ENCODE assay signal across 8 mouse cellular contexts in the genomic region with DNA sequence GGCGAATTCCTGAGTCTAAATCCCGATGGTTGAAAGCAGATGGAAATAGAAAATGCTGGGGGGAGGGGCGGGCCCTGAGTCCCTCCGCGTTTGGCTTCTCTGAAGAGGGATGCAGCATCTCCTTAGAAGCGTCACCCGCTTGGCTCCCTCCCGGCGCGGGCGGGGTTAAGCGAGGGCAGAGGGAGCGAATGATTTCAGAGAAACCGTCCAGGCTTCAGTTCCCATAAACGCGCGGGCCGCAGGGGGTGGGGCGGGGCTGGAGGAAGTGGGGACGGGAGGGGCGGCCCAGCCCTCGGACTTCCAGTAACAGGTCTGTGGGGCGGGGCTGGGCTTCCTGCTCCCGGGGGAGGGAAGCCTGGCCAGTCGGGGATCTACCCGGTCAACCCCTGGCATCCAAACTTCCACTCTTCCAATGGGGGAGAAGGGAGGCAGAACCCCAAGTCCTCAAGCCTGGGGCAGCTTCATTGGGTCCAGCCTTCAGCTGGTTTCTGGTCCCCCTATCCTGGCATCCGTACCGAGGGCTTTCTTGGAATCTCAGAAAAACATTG. TPM values are rescaled to one million over a fixed set of nuclear protein-coding genes. Genes with fewer than 3 reads are reported as not detected.
DNase-seq lines count a peak whose midpoint lies in the region; ATAC-seq and TF ChIP-seq lines count a peak whose summit lies in the region.

No protein-coding gene starts in this region.

- TF ChIP-seq CTCF in hindbrain, postnatal 0 days (IDR thresholded peaks at IDR 0.05; ENCODE audit: low read depth) = no peak

- H3K27ac ChIP-seq in brown adipose tissue, adult 24 weeks (replicated peaks; ENCODE audit: low read depth, low read length) = peak overlapping the region; percentile 83
- H3K27ac ChIP-seq in hindbrain, postnatal 0 days = no peak overlapping the region

- peak overlapping the region; percentile 72 for H3K4me2 ChIP-seq in hindbrain, postnatal 0 days (ENCODE audit: low read depth, low read length)

- H3K36me3 ChIP-seq in hindbrain, postnatal 0 days (ENCODE audit: insufficient read depth, low read length) = no peaks in the 10 kb centered on the region

- peak overlapping the region; percentile 26 for H3K9ac ChIP-seq in hindbrain, postnatal 0 days (replicated peaks; ENCODE audit: low read length)

- peak; percentile 56 for ATAC-seq in hindbrain, postnatal 0 days
- no peak for ATAC-seq in erythroid progenitor cell, adult 5-6 weeks (replicated peaks; ENCODE audit: low FRiP score, poor library complexity, severe bottlenecking)

- WGBS in hindbrain, postnatal 0 days = 2% methylated on average over 26 of the region's 28 CpGs

- peaks cover 25% of the 10 kb centered on the region for H3K4me1 ChIP-seq in brown adipose tissue, adult 24 weeks (ENCODE audit: control insufficient read depth, insufficient read depth, insufficient read length, low read length)
- no peaks in the 10 kb centered on the region; the same call in 1 of the 2 replicates for H3K4me1 ChIP-seq in hindbrain, postnatal 0 days (ENCODE audit: insufficient read depth, low read length)

- intact Hi-C loops in left cerebral cortex, postnatal 4 days (cut with DNase I) = no loop called here

- DNase-seq in MN1 (ENCODE audit: low spot score) = peak; percentile 73
- DNase-seq in gastrocnemius, postnatal 10 days = peak; percentile 85
- peak; percentile 65 for DNase-seq in hindbrain, postnatal 0 days (ENCODE audit: low spot score)
- peak; percentile 50 for DNase-seq in left cerebral cortex, postnatal 4 days
- DNase-seq in mesoderm, embryonic 11.5 days (ENCODE audit: low read depth, low spot score) = peak; percentile 61
- DNase-seq in skeletal muscle tissue, adult 2 months (ENCODE audit: low read depth, low spot score) = peak; percentile 75

- peak overlapping the region; percentile 62 for H3K4me3 ChIP-seq in brown adipose tissue, adult 24 weeks (ENCODE audit: insufficient read depth, low read depth, low read length)
- H3K4me3 ChIP-seq in hindbrain, postnatal 0 days (ENCODE audit: low read length) = peak overlapping the region; percentile 41

- no peaks in the 10 kb centered on the region for H3K9me3 ChIP-seq in hindbrain, postnatal 0 days (ENCODE audit: low read length)

- peaks cover 9% of the 10 kb centered on the region; the same call in 1 of the 2 replicates for H3K27me3 ChIP-seq in hindbrain, postnatal 0 days (ENCODE audit: insufficient read depth, low read length)

RNA-seq across cellular contexts. Expression of a gene that starts 6.3 kb away (rescaled TPM):
- 14.7 and 24.3 TPM in 2 replicates for polyA plus RNA-seq in brown adipose tissue, adult 24 weeks (2012; ENCODE audit: insufficient read depth, insufficient read length, missing spikeins)
- 1 to 10 TPM; 1.8 to 7.0 TPM for total RNA-seq in gastrocnemius, postnatal 10 days (2021)
- 0.40 and 0.89 TPM in 2 replicates for total RNA-seq in hindbrain, postnatal 0 days (2014; rRNA removed)
- 0.66 and 1.1 TPM in 2 replicates for polyA plus RNA-seq in hindbrain, postnatal 0 days (2015; fragmentation: Nextera tagmentation; extraction: Ambion mirVana)
- total RNA-seq in left cerebral cortex, postnatal 4 days (2021) = 1 to 10 TPM in 1 of 2 experiments, under 1 TPM in 1; 0.76 to 1.3 TPM
- total RNA-seq in erythroid progenitor cell, adult 5-6 weeks (2015; ENCODE audit: low replicate concordance) = 15.5 and 21.3 TPM in 2 replicates
- 0.77 TPM in 1 of 2 replicates, not detected in the other for total RNA-seq in erythroid progenitor cell, adult 5-6 weeks (2017; ENCODE audit: low replicate concordance)

RNA-seq across cellular contexts. Expression of a gene that starts 19.7 kb away (rescaled TPM):
- 1.6 TPM in 1 of 2 replicates, not detected in the other for polyA plus RNA-seq in brown adipose tissue, adult 24 weeks (2012; ENCODE audit: insufficient read depth, insufficient read length, missing spikeins)
- total RNA-seq in gastrocnemius, postnatal 10 days (2021) = under 1 TPM; 0.38 to 0.59 TPM
- not detected in 2 replicates for total RNA-seq in hindbrain, postnatal 0 days (2014; rRNA removed)
- polyA plus RNA-seq in hindbrain, postnatal 0 days (2015; fragmentation: Nextera tagmentation; extraction: Ambion mirVana) = 0.46 and 0.55 TPM in 2 replicates
- total RNA-seq in left cerebral cortex, postnatal 4 days (2021) = under 1 TPM in 1 of 2 experiments, not detected in 1; 0.93 TPM
- total RNA-seq in erythroid progenitor cell, adult 5-6 weeks (2015; ENCODE audit: low replicate concordance) = not detected in 2 replicates
- total RNA-seq in erythroid progenitor cell, adult 5-6 weeks (2017; ENCODE audit: low replicate concordance) = not detected in 2 replicates

RNA-seq across cellular contexts. Expression of a gene that starts 35.5 kb away (rescaled TPM):
- not detected in 2 replicates for polyA plus RNA-seq in brown adipose tissue, adult 24 weeks (2012; ENCODE audit: insufficient read depth, insufficient read length, missing spikeins)
- not detected for total RNA-seq in gastrocnemius, postnatal 10 days (2021)
- 41.5 and 53.7 TPM in 2 replicates for total RNA-seq in hindbrain, postnatal 0 days (2014; rRNA removed)
- 14.6 and 16.1 TPM in 2 replicates for polyA plus RNA-seq in hindbrain, postnatal 0 days (2015; fragmentation: Nextera tagmentation; extraction: Ambion mirVana)
- 10 to 100 TPM; 14.8 to 15.9 TPM for total RNA-seq in left cerebral cortex, postnatal 4 days (2021)
- total RNA-seq in erythroid progenitor cell, adult 5-6 weeks (2015; ENCODE audit: low replicate concordance) = not detected in 2 replicates
- not detected in 2 replicates for total RNA-seq in erythroid progenitor cell, adult 5-6 weeks (2017; ENCODE audit: low replicate concordance)

RNA-seq across cellular contexts. Expression of a gene that starts 44.8 kb away (rescaled TPM):
- polyA plus RNA-seq in brown adipose tissue, adult 24 weeks (2012; ENCODE audit: insufficient read depth, insufficient read length, missing spikeins) = not detected in 2 replicates
- not detected for total RNA-seq in gastrocnemius, postnatal 10 days (2021)
- total RNA-seq in hindbrain, postnatal 0 days (2014; rRNA removed) = not detected in 2 replicates
- 0.86 and 0.89 TPM in 2 replicates for polyA plus RNA-seq in hindbrain, postnatal 0 days (2015; fragmentation: Nextera tagmentation; extraction: Ambion mirVana)
- not detected for total RNA-seq in left cerebral cortex, postnatal 4 days (2021)
- not detected in 2 replicates for total RNA-seq in erythroid progenitor cell, adult 5-6 weeks (2015; ENCODE audit: low replicate concordance)
- not detected in 2 replicates for total RNA-seq in erythroid progenitor cell, adult 5-6 weeks (2017; ENCODE audit: low replicate concordance)

RNA-seq across cellular contexts. Expression of a gene that starts 45.5 kb away (rescaled TPM):
- 7.6 and 20.8 TPM in 2 replicates for polyA plus RNA-seq in brown adipose tissue, adult 24 weeks (2012; ENCODE audit: insufficient read depth, insufficient read length, missing spikeins)
- 10 to 100 TPM; 60.3 to 68.9 TPM for total RNA-seq in gastrocnemius, postnatal 10 days (2021)
- total RNA-seq in hindbrain, postnatal 0 days (2014; rRNA removed) = 43.2 and 50.7 TPM in 2 replicates
- 29.0 and 30.7 TPM in 2 replicates for polyA plus RNA-seq in hindbrain, postnatal 0 days (2015; fragmentation: Nextera tagmentation; extraction: Ambion mirVana)
- 1 to 10 TPM; 6.8 to 7.4 TPM for total RNA-seq in left cerebral cortex, postnatal 4 days (2021)
- total RNA-seq in erythroid progenitor cell, adult 5-6 weeks (2015; ENCODE audit: low replicate concordance) = not detected in 2 replicates
- not detected in 2 replicates for total RNA-seq in erythroid progenitor cell, adult 5-6 weeks (2017; ENCODE audit: low replicate concordance)

Comparison
In these comparisons a context has a peak if more than half of its experiments do, and no peak if none do; other contexts are left out.
1. RNA of a gene that starts 35.5 kb away (total RNA-seq): 41.5 to 53.7 TPM in hindbrain, postnatal 0 days and 14.8 to 15.9 TPM in left cerebral cortex, postnatal 4 days; not detected in gastrocnemius, postnatal 10 days and not detected in erythroid progenitor cell, adult 5-6 weeks; every median in the first group is over 10 times any median in the second.
2. Peak in every context shown above with its lines, with median percentiles within 50 percentile points of each other: DNase-seq.